Mouse (Mus musculus) limb, embryonic 14.5 days (tissue): ENCODE results near the gene Tmem30c. TPM values are rescaled to one million over a fixed set of nuclear protein-coding genes. Genes with fewer than 3 reads are reported as not detected.

Experiments used
- ATAC-seq: fragments of 200-750 bp; cut with Nextera tagmentation; 2 replicates; pipeline ENCODE4 v1.8.0; 2017; ENCODE audit warnings: low read depth, moderate number of reproducible peaks, moderate TSS enrichment; ENCODE audit not compliant: low FRiP score
- DNase-seq: peaks from one replicate; pipeline ENCODE4 v3.0.0-alpha.2; 2015; ENCODE audit warnings: low spot score
- H3K27ac ChIP-seq: fragments of 300-500 bp; sonication (generic); replicated peaks from 2 replicates; pipeline ENCODE4 v1.5.1; 2014; ENCODE audit warnings: low read depth, mild to moderate bottlenecking, low read length, moderate library complexity, mixed read lengths
- H3K27me3 ChIP-seq: fragments of 300-500 bp; sonication (generic); 2 replicates; pipeline ENCODE4 v1.6.1; 2014; ENCODE audit warnings: low read length, mixed read lengths; ENCODE audit not compliant: control insufficient read depth, insufficient read depth
- H3K36me3 ChIP-seq: fragments of 300-500 bp; sonication (generic); 2 replicates; pipeline ENCODE4 v1.6.1; 2014; ENCODE audit warnings: mild to moderate bottlenecking, low read length, moderate library complexity, mixed read lengths; ENCODE audit not compliant: control insufficient read depth, insufficient read depth
- H3K4me1 ChIP-seq: fragments of 300-500 bp; sonication (generic); 2 replicates; pipeline ENCODE4 v1.6.1; 2014; ENCODE audit warnings: antibody characterized with exemption, low read length, mixed read lengths; ENCODE audit not compliant: control insufficient read depth, insufficient read depth
- H3K4me2 ChIP-seq: fragments of 300-500 bp; sonication (generic); replicated peaks from 2 replicates; pipeline ENCODE4 v1.6.1; 2014; ENCODE audit warnings: low read depth, mild to moderate bottlenecking, low read length, moderate library complexity; ENCODE audit not compliant: severe bottlenecking
- H3K4me3 ChIP-seq: fragments of 300-500 bp; sonication (generic); replicated peaks from 2 replicates; pipeline ENCODE4 v1.5.1; 2014; ENCODE audit warnings: low read length
- H3K9ac ChIP-seq: fragments of 300-500 bp; sonication (generic); 2 replicates; pipeline ENCODE4 v1.6.1; 2014; ENCODE audit warnings: mild to moderate bottlenecking, low read depth, low read length, moderate library complexity; ENCODE audit not compliant: severe bottlenecking
- H3K9me3 ChIP-seq: fragments of 300-500 bp; sonication (generic); 2 replicates; pipeline ENCODE4 v1.6.1; 2016; ENCODE audit warnings: low read length; ENCODE audit not compliant: control insufficient read depth
- POLR2A ChIP-seq: fragments of 200-500 bp; IDR thresholded peaks from 2 replicates; pipeline ENCODE4 v1.8.0; 2012; ENCODE audit warnings: inconsistent platforms, mild to moderate bottlenecking, moderate library complexity, borderline replicate concordance; ENCODE audit not compliant: insufficient read depth, insufficient read length; ENCODE audit errors: extremely low read depth
- WGBS: fragments of 180-500 bp; shearing (Covaris S2); extraction: QIAGEN DNeasy Blood & Tissue Kit; methylation state at CpG from one replicate; pipeline ENCODE4 v1.1.7; 2014; 5-methylcytosine and 5-hydroxymethylcytosine counted together
- polyA plus RNA-seq, 2 experiments: library from polyadenylated mRNA; depleted of rRNA in 1 of 2; stranded (reverse) in 1 of 2; unstranded in 1 of 2; fragments of >200 nt; fragmentation: Nextera tagmentation in 1 of 2; extraction: Ambion mirVana in 1 of 2; gene quantifications; 2 replicates each; pipeline versions ENCODE4 v1.2.1 to v1.2.3; 2012 to 2014

Tmem30c gene
- polyA plus RNA-seq, 2 experiments: 0.35 TPM; not detected in 1

DNA sequence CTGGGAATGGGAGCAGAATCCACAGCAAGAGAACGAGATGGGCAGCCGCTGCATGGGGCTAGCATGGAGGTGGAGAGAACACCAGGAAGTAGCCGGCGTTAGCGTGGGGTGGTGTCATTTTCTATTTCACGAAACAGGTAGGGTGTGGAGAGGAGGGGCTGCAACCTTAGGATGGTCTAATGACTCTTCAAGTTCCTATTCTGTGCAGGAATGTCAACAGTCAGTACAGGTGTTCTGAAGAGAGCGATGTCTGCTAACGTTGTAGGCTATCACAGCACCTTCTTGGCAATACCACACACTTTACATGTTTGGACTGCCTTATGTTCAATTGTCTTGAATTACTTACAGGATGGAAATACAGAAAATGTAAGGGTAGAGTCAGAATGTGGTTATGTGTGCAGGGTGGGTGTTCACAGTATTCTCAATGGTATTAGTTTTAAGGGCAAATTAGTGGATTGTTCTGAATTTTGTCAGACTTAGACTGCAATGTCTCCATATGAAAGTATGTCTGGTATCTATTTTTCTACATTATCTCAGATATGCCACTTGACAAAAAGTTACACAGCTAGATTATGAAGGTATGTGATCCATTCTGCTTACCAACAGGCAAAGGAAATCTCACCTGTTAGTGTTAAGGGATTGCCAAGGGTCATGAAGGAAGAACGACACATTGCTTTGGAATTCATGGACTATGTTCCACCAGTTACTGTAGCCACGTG, 2.7 kb upstream of the Tmem30c start:
- Histone ChIP-seq H3K27ac (no peak overlapping the region), H3K27me3 (no peaks in the 10 kb centered on the region), H3K4me2 (no peak overlapping the region), H3K4me3 (no peak overlapping the region), H3K36me3 (no peaks in the 10 kb centered on the region), H3K4me1 (no peaks in the 10 kb centered on the region), H3K9ac (no peak overlapping the region), H3K9me3 (no peaks in the 10 kb centered on the region)
- 79% methylated on average over 10 of the region's 10 CpGs for WGBS
- ATAC-seq (no peak), DNase-seq (no peak)
- TF ChIP-seq POLR2A: no peak

DNA sequence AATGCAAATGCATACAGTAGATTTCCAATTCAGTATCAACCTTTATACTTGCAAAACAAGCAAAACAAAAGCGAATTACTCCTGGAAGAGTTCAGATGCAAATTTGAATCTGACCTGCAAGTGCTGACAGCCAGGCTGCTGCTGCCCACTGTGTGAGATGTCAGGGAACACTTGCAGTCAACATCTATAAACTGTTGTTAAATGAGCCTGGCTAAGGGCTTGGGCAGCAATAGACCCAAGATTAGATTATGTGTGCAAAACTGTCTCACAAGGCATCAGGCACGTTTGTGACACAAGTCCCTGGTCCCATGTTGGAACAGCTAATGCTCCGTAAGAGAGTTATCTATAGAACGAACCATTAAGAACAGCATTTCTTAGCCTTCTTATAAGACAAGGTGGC, 369 bp downstream of the Tmem30c start:
- Histone ChIP-seq H3K27me3 (no peaks in the 10 kb centered on the region), H3K4me3 (no peak overlapping the region), H3K9me3 (no peaks in the 10 kb centered on the region), H3K9ac (no peak overlapping the region), H3K4me2 (no peak overlapping the region), H3K4me1 (no peaks in the 10 kb centered on the region), H3K27ac (no peak overlapping the region), H3K36me3 (no peaks in the 10 kb centered on the region)
- ATAC-seq (no peak), DNase-seq (no peak)
- 67% methylated on average over 4 of the region's 4 CpGs for WGBS
- no peak for TF ChIP-seq POLR2A

DNA sequence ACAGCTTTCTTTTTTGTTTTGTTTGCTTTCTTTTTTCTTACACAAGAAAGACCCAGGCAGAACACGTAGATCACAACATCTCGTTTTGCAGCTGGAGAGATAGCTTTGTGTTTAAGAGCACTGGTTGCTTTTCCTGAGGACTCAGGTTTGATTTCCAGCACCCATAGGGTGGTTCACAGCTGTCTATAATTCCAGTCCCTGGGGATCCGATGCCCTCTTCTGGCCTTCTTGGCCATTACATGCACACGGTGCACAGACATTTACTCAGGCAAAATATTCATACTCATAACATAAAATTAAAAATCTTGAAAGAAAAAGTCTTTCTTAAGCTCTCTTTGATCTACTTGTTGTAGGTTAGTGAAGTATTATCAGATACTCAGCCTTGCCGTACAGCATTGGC, 969 bp downstream of the Tmem30c start:
- Histone ChIP-seq H3K9me3 (no peaks in the 10 kb centered on the region), H3K27ac (no peak overlapping the region), H3K4me1 (no peaks in the 10 kb centered on the region), H3K4me3 (no peak overlapping the region), H3K36me3 (no peaks in the 10 kb centered on the region), H3K27me3 (no peaks in the 10 kb centered on the region), H3K9ac (no peak overlapping the region), H3K4me2 (no peak overlapping the region)
- no peak for TF ChIP-seq POLR2A
- no peak for ATAC-seq
- DNase-seq: no peak
- WGBS: 91% methylated on average over 5 of the region's 5 CpGs

DNA sequence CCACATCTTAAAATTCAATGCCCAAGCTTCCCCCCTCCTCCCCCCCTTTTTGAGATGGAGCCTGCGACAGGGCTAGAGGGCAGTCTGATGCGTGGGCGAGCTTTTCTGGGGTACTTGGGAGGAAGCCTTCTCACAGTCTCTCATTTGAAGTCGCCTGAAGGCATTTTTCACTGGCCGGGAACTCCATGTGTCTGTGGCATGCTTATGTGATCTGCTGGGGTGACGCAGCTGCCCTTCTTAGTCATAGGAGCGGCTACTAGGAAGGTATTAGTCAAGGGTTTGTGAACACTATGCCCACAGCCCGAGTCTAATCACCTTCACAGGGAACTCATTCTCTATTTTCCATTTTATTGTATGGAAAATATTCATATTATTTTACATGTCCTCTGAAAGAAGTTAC, 11.2 kb downstream of the Tmem30c start:
- no peak for TF ChIP-seq POLR2A
- Histone ChIP-seq H3K27ac (no peak overlapping the region), H3K4me2 (no peak overlapping the region), H3K36me3 (no peaks in the 10 kb centered on the region), H3K9ac (no peak overlapping the region), H3K27me3 (no peaks in the 10 kb centered on the region), H3K4me1 (no peaks in the 10 kb centered on the region), H3K9me3 (no peaks in the 10 kb centered on the region), H3K4me3 (no peak overlapping the region)
- WGBS: 66% methylated on average over 8 of the region's 8 CpGs
- ATAC-seq (no peak), DNase-seq (no peak)

DNA sequence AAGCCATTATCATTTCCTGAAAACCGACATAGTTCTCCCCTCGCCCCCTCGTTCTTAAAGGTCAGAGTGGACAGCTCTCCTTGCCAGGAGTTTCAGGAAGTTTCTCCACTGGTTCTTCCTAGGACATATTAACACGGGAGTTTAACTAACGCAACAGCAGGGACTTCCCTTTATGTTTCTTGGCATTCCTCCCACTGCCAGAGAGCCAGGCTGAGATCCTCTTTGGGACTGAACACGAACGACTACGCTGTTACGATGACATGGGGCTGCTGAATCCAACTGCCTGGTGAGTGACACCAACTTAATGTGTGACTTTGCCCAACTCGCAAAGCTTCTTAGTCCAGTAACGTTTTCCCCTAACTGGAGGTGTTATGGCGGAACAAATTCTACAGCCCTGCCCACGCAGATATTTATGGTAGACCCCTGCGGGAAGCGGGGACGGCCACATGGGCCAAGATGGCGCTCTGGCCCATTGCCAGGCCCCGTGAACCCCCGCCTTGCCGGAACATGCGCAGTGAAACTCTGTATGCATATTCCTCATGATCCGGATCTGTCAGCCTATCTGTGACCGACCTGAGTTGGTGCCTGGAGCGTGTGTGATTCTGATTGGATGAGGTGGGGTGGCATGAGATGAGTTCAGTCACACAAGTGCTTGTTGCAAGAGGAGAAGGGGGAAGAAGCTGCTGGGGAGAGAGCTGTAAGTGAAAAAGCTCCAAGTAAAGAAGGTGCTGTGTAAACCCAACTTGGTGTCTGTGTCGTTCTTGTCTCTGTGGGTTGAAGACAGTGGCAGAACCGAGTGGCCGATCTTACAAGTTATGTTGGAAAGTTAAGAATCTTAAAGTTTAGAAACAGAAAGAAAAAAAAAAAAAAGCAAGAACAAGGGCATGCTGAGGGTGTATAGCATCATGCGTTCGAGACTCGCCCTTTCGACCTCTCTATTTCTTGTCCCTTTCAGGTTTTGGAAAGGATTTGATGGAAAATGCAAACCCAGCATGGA, 12.1 kb downstream of the Tmem30c start:
- H3K4me1 ChIP-seq: no peaks in the 10 kb centered on the region
- H3K4me3 ChIP-seq: no peak overlapping the region
- no peak for TF ChIP-seq POLR2A
- no peaks in the 10 kb centered on the region for H3K27me3 ChIP-seq
- H3K27ac ChIP-seq: no peak overlapping the region
- H3K36me3 ChIP-seq: no peaks in the 10 kb centered on the region
- no peak overlapping the region for H3K9ac ChIP-seq
- DNase-seq (no peak), ATAC-seq (no peak)
- H3K9me3 ChIP-seq: no peaks in the 10 kb centered on the region
- 82% methylated on average over 31 of the region's 31 CpGs for WGBS
- no peak overlapping the region for H3K4me2 ChIP-seq
